Mouse (Mus musculus) kidney, postnatal 0 days (tissue): Measurements from ENCODE around the gene Adcy2. TPM values are rescaled to one million over a fixed set of nuclear protein-coding genes. Genes with fewer than 3 reads are reported as not detected.

Experiments used
- ATAC-seq: fragments of 200-750 bp; cut with Nextera tagmentation; replicated peaks from 2 replicates; pipeline ENCODE4 v1.8.0; 2017; ENCODE audit warnings: low read depth, moderate number of reproducible peaks, moderate TSS enrichment, moderate library complexity; ENCODE audit not compliant: low FRiP score
- DNase-seq: peaks from one replicate; pipeline ENCODE4 v3.0.0-alpha.2; 2016; ENCODE audit warnings: low spot score
- H3K27ac ChIP-seq: fragments of 300-500 bp; sonication (generic); 2 replicates; pipeline ENCODE4 v1.5.1; 2014; ENCODE audit warnings: mild to moderate bottlenecking
- H3K27me3 ChIP-seq: fragments of 300-500 bp; sonication (generic); 2 replicates; pipeline ENCODE4 v1.6.1; 2014; ENCODE audit warnings: low read length, mixed read lengths; ENCODE audit not compliant: insufficient read depth
- H3K36me3 ChIP-seq: fragments of 300-500 bp; sonication (generic); 2 replicates; pipeline ENCODE4 v1.6.1; 2014; ENCODE audit warnings: low read length, mixed read lengths; ENCODE audit not compliant: insufficient read depth
- H3K4me1 ChIP-seq: fragments of 300-500 bp; sonication (generic); replicated peaks from 2 replicates; pipeline ENCODE4 v1.6.1; 2014; ENCODE audit warnings: antibody characterized with exemption, low read length, mixed read lengths; ENCODE audit not compliant: insufficient read depth
- H3K4me2 ChIP-seq: fragments of 300-500 bp; sonication (generic); 2 replicates; pipeline ENCODE4 v1.6.1; 2014; ENCODE audit warnings: mild to moderate bottlenecking, low read length, moderate library complexity, mixed read lengths
- H3K4me3 ChIP-seq: fragments of 300-500 bp; sonication (generic); replicated peaks from 2 replicates; pipeline ENCODE4 v1.5.1; 2014; ENCODE audit warnings: low read depth, low read length
- H3K9ac ChIP-seq: fragments of 300-500 bp; sonication (generic); 2 replicates; pipeline ENCODE4 v1.6.1; 2014; ENCODE audit warnings: low read depth, low read length
- H3K9me3 ChIP-seq: fragments of 300-500 bp; sonication (generic); replicated peaks from 2 replicates; pipeline ENCODE4 v1.6.1; 2016; ENCODE audit warnings: low read length, inconsistent platforms, mixed read lengths
- CTCF ChIP-seq: IDR thresholded peaks from 2 replicates; pipeline ENCODE4 v1.5.1; 2016; ENCODE audit warnings: antibody characterized with exemption, low read depth, mild to moderate bottlenecking, moderate library complexity
- WGBS: fragments of 180-500 bp; shearing (Covaris S2); extraction: QIAGEN DNeasy Blood & Tissue Kit; methylation state at CpG from one replicate; pipeline ENCODE4 v1.1.7; 2014; 5-methylcytosine and 5-hydroxymethylcytosine counted together
- polyA plus RNA-seq: library from polyadenylated mRNA; unstranded; fragments of >200 nt; fragmentation: Nextera tagmentation; extraction: Ambion mirVana; gene quantifications from 2 replicates; pipeline ENCODE4 v1.2.1, GENCODE M21; 2015

Adcy2 gene
- polyA plus RNA-seq, 1 experiment from 2014 or later: 4.0 TPM

- H3K4me3 ChIP-seq: no peak overlapping the region
- H3K9ac ChIP-seq: no peak overlapping the region
- no peak for TF ChIP-seq CTCF
- DNase-seq: no peak
- no peak overlapping the region for H3K27ac ChIP-seq
- no peaks in the 10 kb centered on the region for H3K36me3 ChIP-seq
- no peaks in the 10 kb centered on the region for H3K4me1 ChIP-seq
- WGBS: 52% methylated on average over 9 of the region's 9 CpGs
- H3K4me2 ChIP-seq: no peak overlapping the region
- ATAC-seq: no peak
- no peaks in the 10 kb centered on the region for H3K9me3 ChIP-seq
- no peaks in the 10 kb centered on the region for H3K27me3 ChIP-seq
Measured at GRCm38 (mm10) chr13:68749801-68750200, 249.5 kb downstream of the Adcy2 start.

- H3K36me3 ChIP-seq: no peaks in the 10 kb centered on the region
- no peak overlapping the region for H3K9ac ChIP-seq
- ATAC-seq: no peak
- no peak overlapping the region for H3K4me2 ChIP-seq
- no peak overlapping the region for H3K27ac ChIP-seq
- H3K27me3 ChIP-seq: no peaks in the 10 kb centered on the region
- TF ChIP-seq CTCF: no peak
- DNase-seq: no peak
- no peaks in the 10 kb centered on the region for H3K9me3 ChIP-seq
- WGBS: 92% methylated on average over 2 of the region's 2 CpGs
- H3K4me3 ChIP-seq: no peak overlapping the region
- no peaks in the 10 kb centered on the region for H3K4me1 ChIP-seq
Measured at GRCm38 (mm10) chr13:68749370-68749769, 250.0 kb downstream of the Adcy2 start.

GRCm38 (mm10) chr13:68745426-68745825 is 253.9 kb downstream of the Adcy2 start:
- no peak overlapping the region for H3K9ac ChIP-seq
- no peak overlapping the region for H3K4me3 ChIP-seq
- H3K9me3 ChIP-seq: no peaks in the 10 kb centered on the region
- H3K27me3 ChIP-seq: no peaks in the 10 kb centered on the region
- no peak for TF ChIP-seq CTCF
- ATAC-seq (no peak), DNase-seq (no peak)
- WGBS: 86% methylated on average over 5 of the region's 5 CpGs
- H3K4me2 ChIP-seq: no peak overlapping the region
- no peak overlapping the region for H3K27ac ChIP-seq
- H3K36me3 ChIP-seq: no peaks in the 10 kb centered on the region
- H3K4me1 ChIP-seq: no peaks in the 10 kb centered on the region

GRCm38 (mm10) chr13:68712661-68713060 is 286.7 kb downstream of the Adcy2 start:
- Histone ChIP-seq H3K9me3 (no peaks in the 10 kb centered on the region), H3K4me2 (no peak overlapping the region), H3K4me3 (no peak overlapping the region), H3K9ac (no peak overlapping the region), H3K27me3 (no peaks in the 10 kb centered on the region), H3K27ac (no peak overlapping the region), H3K4me1 (no peaks in the 10 kb centered on the region), H3K36me3 (0 out of 2 replicates have a peak, but pooled peaks cover 5% of the 10 kb centered on the region)
- TF ChIP-seq CTCF: no peak
- no peak for ATAC-seq
- no peak for DNase-seq

- Histone ChIP-seq H3K36me3 (0 out of 2 replicates have a peak, but pooled peaks cover 5% of the 10 kb centered on the region), H3K27me3 (no peaks in the 10 kb centered on the region), H3K4me1 (no peaks in the 10 kb centered on the region), H3K9me3 (no peaks in the 10 kb centered on the region), H3K4me3 (no peak overlapping the region), H3K4me2 (no peak overlapping the region), H3K9ac (no peak overlapping the region), H3K27ac (no peak overlapping the region)
- ATAC-seq (no peak), DNase-seq (no peak)
- no peak for TF ChIP-seq CTCF
- WGBS: 77% methylated on average over 6 of the region's 6 CpGs
Measured at GRCm38 (mm10) chr13:68707296-68707747, 292.0 kb downstream of the Adcy2 start.

GRCm38 (mm10) chr13:68684919-68685318 is 314.4 kb downstream of the Adcy2 start:
- H3K4me2 ChIP-seq: no peak overlapping the region
- no peaks in the 10 kb centered on the region for H3K36me3 ChIP-seq
- no peaks in the 10 kb centered on the region for H3K4me1 ChIP-seq
- no peaks in the 10 kb centered on the region for H3K9me3 ChIP-seq
- H3K4me3 ChIP-seq: no peak overlapping the region
- 90% methylated on average over 2 of the region's 2 CpGs for whole genome bisulfite sequencing
- TF ChIP-seq CTCF: no peak
- ATAC-seq: no peak
- H3K27me3 ChIP-seq: no peaks in the 10 kb centered on the region
- H3K27ac ChIP-seq: no peak overlapping the region
- no peak overlapping the region for H3K9ac ChIP-seq
- DNase-seq: no peak

GRCm38 (mm10) chr13:68680429-68680828 is 318.9 kb downstream of the Adcy2 start:
- Histone ChIP-seq H3K4me2 (no peak overlapping the region), H3K4me3 (no peak overlapping the region), H3K4me1 (no peaks in the 10 kb centered on the region), H3K9ac (no peak overlapping the region), H3K36me3 (no peaks in the 10 kb centered on the region), H3K27me3 (no peaks in the 10 kb centered on the region), H3K27ac (no peak overlapping the region), H3K9me3 (no peaks in the 10 kb centered on the region)
- ATAC-seq (no peak), DNase-seq (no peak)
- 80% methylated on average over 1 of the region's 1 CpGs for WGBS
- TF ChIP-seq CTCF: no peak
